Mouse (Mus musculus): Measurements from ENCODE around the gene Cym. TPM values are rescaled to one million over a fixed set of nuclear protein-coding genes. Genes with fewer than 3 reads are reported as not detected.

The Cym gene
- polyA plus RNA-seq, 2 experiments, result 0.40 to 0.47 TPM

- 90% methylated on average over 5 of the region's 5 CpGs for WGBS
- H3K9ac ChIP-seq (ENCODE audit: low read depth, low read length, severe bottlenecking), result no peak overlapping the region
- ATAC-seq (ENCODE audit: low FRiP score, low read depth) (no peak), DNase-seq (ENCODE audit: low spot score) (no peak)
- H3K36me3 ChIP-seq (ENCODE audit: control insufficient read depth, insufficient read depth, low read length), result no peaks in the 10 kb centered on the region
- H3K4me1 ChIP-seq (ENCODE audit: control insufficient read depth, insufficient read depth, low read length), result no peaks in the 10 kb centered on the region
- no peaks in the 10 kb centered on the region for H3K9me3 ChIP-seq (ENCODE audit: control insufficient read depth, low read length)
- no peak overlapping the region for H3K4me3 ChIP-seq (replicated peaks; ENCODE audit: low read length)
- H3K4me2 ChIP-seq (replicated peaks; ENCODE audit: low read depth, low read length, severe bottlenecking), result no peak overlapping the region
- H3K27me3 ChIP-seq (ENCODE audit: control insufficient read depth, insufficient read depth, low read length), result no peaks in the 10 kb centered on the region
- H3K27ac ChIP-seq (replicated peaks; ENCODE audit: low read depth, low read length), result no peak overlapping the region
- no peak for TF ChIP-seq POLR2A (IDR thresholded peaks at IDR 0.05; ENCODE audit: borderline replicate concordance, extremely low read depth, insufficient read depth, insufficient read length)
These were observed 4.3 kb upstream of the Cym start for GRCm38 (mm10) chr3:107225820-107226219.

GRCm38 (mm10) chr3:107223230-107223629 is 1.7 kb upstream of the Cym start:
- no peak for DNase-seq (ENCODE audit: low spot score)
- no peak overlapping the region for H3K4me2 ChIP-seq (replicated peaks; ENCODE audit: low read depth, low read length, severe bottlenecking)
- 63% methylated on average over 1 of the region's 1 CpGs for WGBS
- TF ChIP-seq POLR2A (IDR thresholded peaks at IDR 0.05; ENCODE audit: borderline replicate concordance, extremely low read depth, insufficient read depth, insufficient read length), result no peak
- H3K36me3 ChIP-seq (ENCODE audit: control insufficient read depth, insufficient read depth, low read length), result no peaks in the 10 kb centered on the region
- H3K27ac ChIP-seq (replicated peaks; ENCODE audit: low read depth, low read length), result no peak overlapping the region
- H3K4me3 ChIP-seq (replicated peaks; ENCODE audit: low read length), result no peak overlapping the region
- ATAC-seq (ENCODE audit: low FRiP score, low read depth), result no peak
- no peaks in the 10 kb centered on the region for H3K9me3 ChIP-seq (ENCODE audit: control insufficient read depth, low read length)
- no peak overlapping the region for H3K9ac ChIP-seq (ENCODE audit: low read depth, low read length, severe bottlenecking)
- H3K4me1 ChIP-seq (ENCODE audit: control insufficient read depth, insufficient read depth, low read length), result no peaks in the 10 kb centered on the region
- no peaks in the 10 kb centered on the region for H3K27me3 ChIP-seq (ENCODE audit: control insufficient read depth, insufficient read depth, low read length)

DNA sequence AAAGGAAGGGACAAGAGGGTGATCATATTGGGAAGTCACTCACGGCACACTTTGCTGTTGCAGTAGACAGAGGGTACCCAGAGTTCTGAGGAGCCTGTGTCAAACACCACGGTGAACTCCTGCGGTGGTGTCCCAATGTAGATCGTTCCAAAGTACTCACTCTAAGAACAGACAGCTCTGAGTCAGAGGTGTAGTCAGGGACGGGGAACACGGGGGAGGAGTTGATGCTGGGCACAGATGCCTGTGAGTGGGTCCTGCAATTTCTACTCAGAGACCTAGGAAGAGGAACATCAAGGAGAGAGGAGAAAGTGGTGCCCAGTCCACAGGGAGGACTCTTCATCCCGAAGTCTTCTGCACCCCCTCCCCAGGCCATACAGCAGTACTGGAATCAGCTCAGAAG is 3.0 kb downstream of the Cym start:
- Histone ChIP-seq H3K9ac (ENCODE audit: low read depth, low read length, severe bottlenecking) (no peak overlapping the region), H3K27me3 (ENCODE audit: control insufficient read depth, insufficient read depth, low read length) (no peaks in the 10 kb centered on the region), H3K4me3 (replicated peaks; ENCODE audit: low read length) (no peak overlapping the region), H3K4me2 (replicated peaks; ENCODE audit: low read depth, low read length, severe bottlenecking) (no peak overlapping the region), H3K9me3 (ENCODE audit: control insufficient read depth, low read length) (no peaks in the 10 kb centered on the region), H3K27ac (replicated peaks; ENCODE audit: low read depth, low read length) (no peak overlapping the region), H3K4me1 (ENCODE audit: control insufficient read depth, insufficient read depth, low read length) (no peaks in the 10 kb centered on the region), H3K36me3 (ENCODE audit: control insufficient read depth, insufficient read depth, low read length) (no peaks in the 10 kb centered on the region)
- 89% methylated on average over 7 of the region's 7 CpGs for WGBS
- no peak for TF ChIP-seq POLR2A (IDR thresholded peaks at IDR 0.05; ENCODE audit: borderline replicate concordance, extremely low read depth, insufficient read depth, insufficient read length)
- DNase-seq (ENCODE audit: low spot score) (no peak), ATAC-seq (ENCODE audit: low FRiP score, low read depth) (no peak)

DNA sequence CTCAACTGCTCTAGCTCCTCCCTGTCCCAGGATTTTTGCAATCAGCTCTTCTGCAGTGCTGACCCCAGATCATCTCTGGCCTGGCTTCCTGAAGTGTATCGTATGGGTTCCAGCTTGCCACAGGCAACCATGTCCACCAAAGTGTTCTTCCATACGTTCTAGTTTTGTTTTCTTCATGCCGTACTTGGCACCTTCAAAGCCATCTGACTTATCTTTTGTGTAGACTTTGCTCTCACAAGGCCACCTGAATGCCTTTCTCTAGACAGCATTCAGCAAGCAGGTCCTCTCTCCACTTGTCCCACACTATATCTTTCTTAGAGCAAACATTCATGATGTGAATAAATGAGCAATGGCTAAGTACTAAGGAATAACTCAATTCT is 4.4 kb downstream of the Cym start:
- ATAC-seq (ENCODE audit: low FRiP score, low read depth) (no peak), DNase-seq (ENCODE audit: low spot score) (no peak)
- H3K9me3 ChIP-seq (ENCODE audit: control insufficient read depth, low read length), result no peaks in the 10 kb centered on the region
- 88% methylated on average over 3 of the region's 3 CpGs for WGBS
- H3K4me2 ChIP-seq (replicated peaks; ENCODE audit: low read depth, low read length, severe bottlenecking), result no peak overlapping the region
- no peak for TF ChIP-seq POLR2A (IDR thresholded peaks at IDR 0.05; ENCODE audit: borderline replicate concordance, extremely low read depth, insufficient read depth, insufficient read length)
- H3K9ac ChIP-seq (ENCODE audit: low read depth, low read length, severe bottlenecking), result no peak overlapping the region
- no peaks in the 10 kb centered on the region for H3K27me3 ChIP-seq (ENCODE audit: control insufficient read depth, insufficient read depth, low read length)
- H3K4me1 ChIP-seq (ENCODE audit: control insufficient read depth, insufficient read depth, low read length), result no peaks in the 10 kb centered on the region
- no peak overlapping the region for H3K4me3 ChIP-seq (replicated peaks; ENCODE audit: low read length)
- no peaks in the 10 kb centered on the region for H3K36me3 ChIP-seq (ENCODE audit: control insufficient read depth, insufficient read depth, low read length)
- H3K27ac ChIP-seq (replicated peaks; ENCODE audit: low read depth, low read length), result no peak overlapping the region

GRCm38 (mm10) chr3:107216400-107217100 is 5.0 kb downstream of the Cym start:
- WGBS, result 60% methylated on average over 8 of the region's 8 CpGs
- Histone ChIP-seq H3K36me3 (ENCODE audit: control insufficient read depth, insufficient read depth, low read length) (no peaks in the 10 kb centered on the region), H3K9me3 (ENCODE audit: control insufficient read depth, low read length) (no peaks in the 10 kb centered on the region), H3K9ac (ENCODE audit: low read depth, low read length, severe bottlenecking) (no peak overlapping the region), H3K27ac (replicated peaks; ENCODE audit: low read depth, low read length) (no peak overlapping the region), H3K27me3 (ENCODE audit: control insufficient read depth, insufficient read depth, low read length) (no peaks in the 10 kb centered on the region), H3K4me1 (ENCODE audit: control insufficient read depth, insufficient read depth, low read length) (no peaks in the 10 kb centered on the region), H3K4me3 (replicated peaks; ENCODE audit: low read length) (no peak overlapping the region), H3K4me2 (replicated peaks; ENCODE audit: low read depth, low read length, severe bottlenecking) (no peak overlapping the region)
- TF ChIP-seq POLR2A (IDR thresholded peaks at IDR 0.05; ENCODE audit: borderline replicate concordance, extremely low read depth, insufficient read depth, insufficient read length), result no peak
- ATAC-seq (ENCODE audit: low FRiP score, low read depth) (no peak), DNase-seq (ENCODE audit: low spot score) (no peak)
